Mouse (Mus musculus) myocyte (in vitro differentiated cells): ENCODE results near the gene Olfr1396.

Experiments used
- CEBPB ChIP-seq: IDR thresholded peaks from 2 replicates; pipeline ENCODE4 v1.6.1; 2011; ENCODE audit warnings: mild to moderate bottlenecking, moderate library complexity; ENCODE audit not compliant: poor library complexity, insufficient read depth, severe bottlenecking
- E2F4 ChIP-seq: IDR thresholded peaks from one replicate; pipeline ENCODE4 v1.6.1; 2011; ENCODE audit warnings: mild to moderate bottlenecking, control low read depth, moderate library complexity; ENCODE audit not compliant: insufficient read depth
- MYOG ChIP-seq, 3 experiments: IDR thresholded peaks; one replicate each; pipeline ENCODE4 v1.6.1; 2011; ENCODE audit warnings: control low read depth in 2 of 3, low read depth in 2 of 3, mild to moderate bottlenecking in 2 of 3; ENCODE audit not compliant: insufficient read length in 2 of 3, control insufficient read depth in 1 of 3, insufficient read depth in 1 of 3
- POLR2A ChIP-seq: IDR thresholded peaks from one replicate; pipeline ENCODE4 v1.6.1; 2011; ENCODE audit warnings: low read depth, mild to moderate bottlenecking, control low read depth, moderate library complexity; ENCODE audit not compliant: insufficient read length
- POLR2AphosphoS2 ChIP-seq: IDR thresholded peaks from one replicate; pipeline ENCODE4 v1.6.1; 2011; ENCODE audit warnings: low read depth, control low read depth; ENCODE audit not compliant: insufficient read length
- SRF ChIP-seq: IDR thresholded peaks from one replicate; pipeline ENCODE4 v1.6.1; 2011; ENCODE audit warnings: low read depth; ENCODE audit not compliant: control insufficient read depth, insufficient read length
- TCF12 ChIP-seq: IDR thresholded peaks from one replicate; pipeline ENCODE4 v1.6.1; 2011; ENCODE audit warnings: mild to moderate bottlenecking, control low read depth; ENCODE audit not compliant: poor library complexity, insufficient read depth, severe bottlenecking
- USF1 ChIP-seq: IDR thresholded peaks from one replicate; pipeline ENCODE4 v1.6.1; 2011; ENCODE audit warnings: low read depth, mild to moderate bottlenecking, control low read depth, moderate library complexity

DNA sequence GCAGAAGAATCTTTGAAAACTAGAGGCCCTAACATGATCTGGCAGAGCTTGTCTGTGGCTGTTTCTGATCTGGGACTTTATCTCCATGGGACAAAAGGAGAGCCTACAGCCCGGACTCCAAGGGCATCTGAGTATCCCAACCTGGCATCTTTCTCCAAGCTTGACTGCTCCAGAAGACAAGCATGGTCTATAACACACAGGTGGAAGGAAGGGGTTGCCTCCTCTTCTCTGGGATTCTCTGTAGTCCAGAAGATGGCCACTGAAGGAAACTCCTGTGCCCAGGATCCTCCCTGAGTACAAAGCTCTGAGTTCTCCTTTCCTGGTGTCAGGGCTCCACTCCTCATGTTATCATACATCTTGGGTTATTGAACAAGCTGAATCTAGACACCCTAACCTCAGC lies 34.0 kb downstream of the Olfr1396 start:
- TF ChIP-seq POLR2AphosphoS2, result no peak
- TF ChIP-seq E2F4, result no peak
- no peak for TF ChIP-seq CEBPB
- no peak for TF ChIP-seq TCF12
- no peak for TF ChIP-seq USF1
- TF ChIP-seq SRF, result no peak
- no peak for TF ChIP-seq POLR2A
- no peak for TF ChIP-seq MYOG (IDR thresholded peaks at IDR 0.05; ENCODE audit: control insufficient read depth in 1 of 3, insufficient read depth in 1 of 3, insufficient read length in 2 of 3, low read depth in 2 of 3)
